Mouse (Mus musculus) megakaryocyte, embryonic 14.5 days (primary cell): ENCODE data around the gene Prr9.

Experiments
- FLI1 ChIP-seq: IDR thresholded peaks from 2 replicates; pipeline ENCODE4 v1.6.1; 2012; ENCODE audit warnings: low read length, inconsistent platforms, mixed read lengths
- GATA1 ChIP-seq: IDR thresholded peaks from 3 replicates; pipeline ENCODE4 v1.6.1; 2012; ENCODE audit warnings: mixed read lengths, low read length, inconsistent platforms, borderline replicate concordance

DNA sequence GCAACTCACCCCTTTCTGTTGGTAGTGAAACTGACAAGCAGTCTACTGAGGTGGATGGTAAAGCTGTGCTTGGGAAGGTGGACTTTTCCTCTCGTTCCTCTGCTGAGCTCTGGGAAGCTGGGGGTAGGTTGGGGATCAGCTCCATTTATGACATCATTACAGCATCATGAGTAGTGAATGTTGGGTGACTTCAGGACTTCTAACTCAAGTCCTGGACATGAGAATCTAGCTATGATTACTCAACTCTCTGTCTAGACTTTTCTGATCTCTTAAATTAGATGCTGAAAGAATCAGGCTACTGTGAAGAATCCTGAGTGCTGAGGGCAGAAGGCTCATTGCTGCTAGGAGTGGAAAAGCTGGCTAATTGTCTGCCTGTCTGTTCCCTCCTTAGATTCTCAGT is 18.9 kb upstream of the Prr9 start, which contains the start of gene Lelp1:
- TF ChIP-seq GATA1 (no peak), FLI1 (no peak)
